Mouse (Mus musculus): ENCODE measurements around the gene Mtus2. TPM values are rescaled to one million over a fixed set of nuclear protein-coding genes. Genes with fewer than 3 reads are reported as not detected.

Mtus2 gene
- total and polyA plus RNA-seq, 3 experiments = 0.03 to 0.13 TPM; not detected in 1

- Histone ChIP-seq H3K4me2 (ENCODE audit: insufficient read depth, low read depth, poor library complexity, severe bottlenecking) (no peak overlapping the region), H3K27ac (ENCODE audit: insufficient read depth, low read depth) (no peak overlapping the region), H3K9me3 (replicated peaks; ENCODE audit: low read length) (no peaks in the 10 kb centered on the region), H3K36me3 (replicated peaks in 1 of 2; ENCODE audit: control insufficient read depth in 1 of 2, insufficient read depth in 1 of 2, low read length in 1 of 2) (no peaks in the 10 kb centered on the region), H3K4me3 (replicated peaks in 1 of 3; ENCODE audit: low read depth in 2 of 3, low read length in 2 of 3, poor library complexity in 1 of 3) (no peak overlapping the region), H3K79me2 (replicated peaks; ENCODE audit: control insufficient read depth, extremely low read depth, insufficient read depth, poor library complexity, severe bottlenecking) (no peaks in the 10 kb centered on the region), H3K4me1 (ENCODE audit: control insufficient read depth in 1 of 2, insufficient read depth in 2 of 2) (no peaks in the 10 kb centered on the region), H3K27me3 (replicated peaks) (peaks cover 10% of the 10 kb centered on the region), H3K9ac (ENCODE audit: insufficient read depth, low read depth) (no peak overlapping the region)
- dilution Hi-C loops (cut with MboI; ENCODE audit: extremely low pct_ligation_motif_present, extremely low pct_unique_long_range_greater_than_20kb, low sequenced_read_pairs) (no loop called here), in situ Hi-C loops (cut with MboI; ENCODE audit: low pct_ligation_motif_present, low pct_unique_long_range_greater_than_20kb, low sequenced_read_pairs) (no loop called here)
- no peak for DNase-seq (ENCODE audit: extremely low read depth)
- TF ChIP-seq RCOR1 (conservative IDR thresholded peaks at IDR 0.05; ENCODE audit: low read depth, low read length) = no peak
- no peak for TF ChIP-seq MEF2A (IDR thresholded peaks at IDR 0.05; ENCODE audit: borderline replicate concordance, low read depth, low read length)
- TF ChIP-seq CHD1 (IDR thresholded peaks at IDR 0.05; ENCODE audit: low read depth, low read length) = no peak
- no peak for TF ChIP-seq MAZ (IDR thresholded peaks at IDR 0.05; ENCODE audit: low read depth, low read length)
- TF ChIP-seq PAX5 (IDR thresholded peaks at IDR 0.05; ENCODE audit: low read length) = no peak
- no peak for TF ChIP-seq POLR2A (IDR thresholded peaks at IDR 0.05; ENCODE audit: low read depth, low read length)
- no peak for TF ChIP-seq HCFC1 (IDR thresholded peaks at IDR 0.05; ENCODE audit: low read depth, low read length)
- no peak for TF ChIP-seq MYC (IDR thresholded peaks at IDR 0.05; ENCODE audit: low read depth, low read length)
- no peak for TF ChIP-seq MXI1 (IDR thresholded peaks at IDR 0.05; ENCODE audit: low read depth, low read length)
- TF ChIP-seq SIN3A (IDR thresholded peaks at IDR 0.05; ENCODE audit: low read length) = no peak
- no peak for TF ChIP-seq ZNF384 (IDR thresholded peaks at IDR 0.05; ENCODE audit: low read depth, low read length)
These were observed 323.2 kb downstream of the Mtus2 start for GRCm38 (mm10) chr5:148280321-148280720.

GRCm38 (mm10) chr5:148282093-148282492 is 325.0 kb downstream of the Mtus2 start:
- Histone ChIP-seq H3K4me3 (replicated peaks in 1 of 3; ENCODE audit: low read depth in 2 of 3, low read length in 2 of 3, poor library complexity in 1 of 3) (no peak overlapping the region), H3K27me3 (replicated peaks) (peaks cover 10% of the 10 kb centered on the region), H3K4me2 (ENCODE audit: insufficient read depth, low read depth, poor library complexity, severe bottlenecking) (no peak overlapping the region; the same call in 1 of the 2 replicates), H3K36me3 (replicated peaks in 1 of 2; ENCODE audit: control insufficient read depth in 1 of 2, insufficient read depth in 1 of 2, low read length in 1 of 2) (no peaks in the 10 kb centered on the region), H3K9me3 (replicated peaks; ENCODE audit: low read length) (no peaks in the 10 kb centered on the region), H3K27ac (ENCODE audit: insufficient read depth, low read depth) (no peak overlapping the region), H3K4me1 (ENCODE audit: control insufficient read depth in 1 of 2, insufficient read depth in 2 of 2) (peaks cover 0 to 3% of the 10 kb centered on the region in 2 experiments; a peak in 1 of 4 replicates), H3K79me2 (replicated peaks; ENCODE audit: control insufficient read depth, extremely low read depth, insufficient read depth, poor library complexity, severe bottlenecking) (no peaks in the 10 kb centered on the region), H3K9ac (ENCODE audit: insufficient read depth, low read depth) (no peak overlapping the region)
- no peak for DNase-seq (ENCODE audit: extremely low read depth)
- in situ Hi-C loops (cut with MboI; ENCODE audit: low pct_ligation_motif_present, low pct_unique_long_range_greater_than_20kb, low sequenced_read_pairs) (no loop called here), dilution Hi-C loops (cut with MboI; ENCODE audit: extremely low pct_ligation_motif_present, extremely low pct_unique_long_range_greater_than_20kb, low sequenced_read_pairs) (no loop called here)
- no peak for TF ChIP-seq ELF1 (IDR thresholded peaks at IDR 0.05; ENCODE audit: low read depth, low read length)
- TF ChIP-seq MAFK (IDR thresholded peaks at IDR 0.05; ENCODE audit: insufficient replicate concordance, low read length) = peak; percentile 64

- Histone ChIP-seq H3K9ac (ENCODE audit: insufficient read depth, low read depth) (no peak overlapping the region), H3K27me3 (replicated peaks) (peaks cover 10% of the 10 kb centered on the region), H3K9me3 (replicated peaks; ENCODE audit: low read length) (no peaks in the 10 kb centered on the region), H3K4me3 (replicated peaks in 1 of 3; ENCODE audit: low read depth in 2 of 3, low read length in 2 of 3, poor library complexity in 1 of 3) (no peak overlapping the region), H3K27ac (ENCODE audit: insufficient read depth, low read depth) (no peak overlapping the region), H3K4me1 (ENCODE audit: control insufficient read depth in 1 of 2, insufficient read depth in 2 of 2) (peaks cover 0 to 8% of the 10 kb centered on the region in 2 experiments; a peak in 2 of 4 replicates), H3K79me2 (replicated peaks; ENCODE audit: control insufficient read depth, extremely low read depth, insufficient read depth, poor library complexity, severe bottlenecking) (no peaks in the 10 kb centered on the region), H3K4me2 (ENCODE audit: insufficient read depth, low read depth, poor library complexity, severe bottlenecking) (no peak overlapping the region), H3K36me3 (replicated peaks in 1 of 2; ENCODE audit: control insufficient read depth in 1 of 2, insufficient read depth in 1 of 2, low read length in 1 of 2) (no peaks in the 10 kb centered on the region)
- in situ Hi-C loops (cut with MboI; ENCODE audit: low pct_ligation_motif_present, low pct_unique_long_range_greater_than_20kb, low sequenced_read_pairs) (no loop called here), dilution Hi-C loops (cut with MboI; ENCODE audit: extremely low pct_ligation_motif_present, extremely low pct_unique_long_range_greater_than_20kb, low sequenced_read_pairs) (no loop called here)
- DNase-seq (ENCODE audit: extremely low read depth) = no peak
- TF ChIP-seq TBP (conservative IDR thresholded peaks at IDR 0.05; ENCODE audit: low read depth, low read length) (no peak), JUND (conservative IDR thresholded peaks at IDR 0.05; ENCODE audit: low read depth, low read length) (no peak), HCFC1 (IDR thresholded peaks at IDR 0.05; ENCODE audit: low read depth, low read length) (no peak), MYC (IDR thresholded peaks at IDR 0.05; ENCODE audit: low read depth, low read length) (no peak), TCF12 (IDR thresholded peaks at IDR 0.05; ENCODE audit: low read depth, low read length) (no peak), NRF1 (IDR thresholded peaks at IDR 0.05; ENCODE audit: low read depth, low read length) (no peak), CHD1 (IDR thresholded peaks at IDR 0.05; ENCODE audit: low read depth, low read length) (no peak), RAD21 (IDR thresholded peaks at IDR 0.05; ENCODE audit: low read depth, low read length) (no peak), ZMIZ1 (IDR thresholded peaks at IDR 0.05; ENCODE audit: low read depth, low read length) (no peak), KAT2A (IDR thresholded peaks at IDR 0.05; ENCODE audit: insufficient replicate concordance, low read length) (no peak)
These were observed 325.5 kb downstream of the Mtus2 start for GRCm38 (mm10) chr5:148282631-148283030.

All from CH12.LX (cell line).